Mouse (Mus musculus) bone marrow, adult 2 months (tissue): ENCODE results near the gene Specc1l.

Experiments used
- CTCF ChIP-seq: fragments of 200-500 bp; IDR thresholded peaks from 2 replicates; pipeline ENCODE4 v1.5.1; 2011; ENCODE audit warnings: low read length, control low read depth; ENCODE audit not compliant: control insufficient read depth, insufficient read depth
- POLR2A ChIP-seq: fragments of 200-500 bp; IDR thresholded peaks from 2 replicates; pipeline ENCODE4 v1.6.1; 2011; ENCODE audit warnings: low read depth, mild to moderate bottlenecking, control low read depth, low read length, borderline replicate concordance; ENCODE audit not compliant: control insufficient read depth

DNA sequence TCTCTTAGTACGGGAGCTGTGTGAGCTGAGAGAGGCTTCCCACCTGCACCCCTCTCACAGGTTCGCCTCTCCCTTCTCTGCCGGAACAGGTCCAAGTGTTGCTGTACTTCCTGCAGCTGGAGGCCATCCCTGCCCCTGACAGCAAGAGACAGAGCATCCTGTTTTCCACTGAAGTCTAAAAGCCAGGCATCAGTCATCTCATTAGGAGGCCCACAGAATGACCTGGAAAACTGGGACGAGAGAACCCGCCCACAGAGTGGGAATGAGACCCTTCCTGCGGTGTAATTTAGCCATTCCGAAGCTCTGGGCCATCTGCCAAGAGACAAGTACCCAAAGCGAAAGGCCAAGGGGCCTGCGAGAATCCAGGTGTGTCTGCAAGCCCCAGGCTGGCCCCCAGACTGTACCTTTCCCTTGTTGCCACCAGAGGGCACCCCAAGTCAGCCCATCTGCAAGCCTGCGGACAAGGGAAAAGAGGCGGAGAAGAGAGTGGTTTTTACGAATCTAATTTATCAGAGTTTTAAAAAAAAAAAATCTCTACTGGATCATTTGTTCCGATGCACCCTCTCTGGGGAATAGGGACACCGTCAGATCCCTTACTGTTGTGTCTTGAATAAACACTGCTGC is 29.6 kb upstream of the Specc1l start:
- peak; percentile 85 for TF ChIP-seq CTCF
- TF ChIP-seq POLR2A = no peak
